Mouse (Mus musculus) adrenal gland, adult 2 months (tissue): ENCODE measurements around the gene Chka. TPM values are rescaled to one million over a fixed set of nuclear protein-coding genes. Genes with fewer than 3 reads are reported as not detected.

Experiments
- polyA plus RNA-seq: library from polyadenylated mRNA; depleted of rRNA; stranded (reverse); fragments of >200 nt; gene quantifications from 2 replicates; pipeline ENCODE4 v1.2.3, GENCODE M21; 2012; rRNA removed
- total RNA-seq, 2 experiments: library from RNA; stranded (reverse); gene quantifications; 2 replicates each; pipeline ENCODE4 v1.2.3; 2021

Chka gene
- total and polyA plus RNA-seq, 3 experiments, result 42.1 to 149 (median 124) TPM

Other genes starting within 250 kb of the Chka start
- gene Lrp5, start 165.2 kb upstream of the Chka start, total RNA-seq, result 100 to 1,000 TPM in 1 of 2 experiments, 10 to 100 TPM in 1; 92.7 to 111 TPM
- 103 and 113 TPM in 2 replicates for gene Lrp5, start 165.2 kb upstream of the Chka start, polyA plus RNA-seq
- 10 to 100 TPM; 27.9 to 37.8 TPM for gene 1810055G02Rik, start 143.5 kb upstream of the Chka start, total RNA-seq
- gene 1810055G02Rik, start 143.5 kb upstream of the Chka start, polyA plus RNA-seq, result 43.3 and 46.3 TPM in 2 replicates
- gene Kmt5b, start 84.4 kb upstream of the Chka start, total RNA-seq, result 10 to 100 TPM; 40.6 to 52.5 TPM
- 14.2 and 14.9 TPM in 2 replicates for gene Kmt5b, start 84.4 kb upstream of the Chka start, polyA plus RNA-seq
- gene Tcirg1, start 55.4 kb downstream of the Chka start, total RNA-seq, result 10 to 100 TPM; 63.5 to 84.6 TPM
- 181 and 204 TPM in 2 replicates for gene Tcirg1, start 55.4 kb downstream of the Chka start, polyA plus RNA-seq
- gene Ndufs8, start 61.0 kb downstream of the Chka start, total RNA-seq, result 100 to 1,000 TPM; 376 to 380 TPM
- 391 and 420 TPM in 2 replicates for gene Ndufs8, start 61.0 kb downstream of the Chka start, polyA plus RNA-seq
- gene Aldh3b1, start 78.0 kb downstream of the Chka start, total RNA-seq, result 100 to 1,000 TPM in 1 of 2 experiments, 10 to 100 TPM in 1; 26.6 to 136 TPM
- 115 and 188 TPM in 2 replicates for gene Aldh3b1, start 78.0 kb downstream of the Chka start, polyA plus RNA-seq
- 10 to 100 TPM; 48.3 to 59.2 TPM for gene Unc93b1, start 83.4 kb downstream of the Chka start, total RNA-seq
- gene Unc93b1, start 83.4 kb downstream of the Chka start, polyA plus RNA-seq, result 180 and 186 TPM in 2 replicates
- under 1 TPM; 0.38 to 0.63 TPM for gene Aldh3b3, start 106.9 kb downstream of the Chka start, total RNA-seq
- 0.43 and 0.54 TPM in 2 replicates for gene Aldh3b3, start 106.9 kb downstream of the Chka start, polyA plus RNA-seq
- gene Aldh3b2, start 120.6 kb downstream of the Chka start, total RNA-seq, result 10 to 100 TPM; 12.2 to 15.2 TPM
- 4.0 and 7.6 TPM in 2 replicates for gene Aldh3b2, start 120.6 kb downstream of the Chka start, polyA plus RNA-seq
- gene Acy3, start 134.8 kb downstream of the Chka start, total RNA-seq, result 10 to 100 TPM; 16.5 to 22.7 TPM
- 80.5 and 96.1 TPM in 2 replicates for gene Acy3, start 134.8 kb downstream of the Chka start, polyA plus RNA-seq
- gene Tbx10, start 141.0 kb downstream of the Chka start, total RNA-seq, result not detected
- gene Tbx10, start 141.0 kb downstream of the Chka start, polyA plus RNA-seq, result not detected in 2 replicates
- gene Nudt8, start 148.8 kb downstream of the Chka start, total RNA-seq, result 10 to 100 TPM; 25.1 to 27.0 TPM
- 36.7 and 65.9 TPM in 2 replicates for gene Nudt8, start 148.8 kb downstream of the Chka start, polyA plus RNA-seq
- gene Gm49405, start 148.9 kb downstream of the Chka start, total RNA-seq, result under 1 TPM; 0.55 to 0.69 TPM
- 1.3 and 2.0 TPM in 2 replicates for gene Gm49405, start 148.9 kb downstream of the Chka start, polyA plus RNA-seq
- 1 to 10 TPM; 1.1 to 1.8 TPM for gene Doc2g, start 151.5 kb downstream of the Chka start, total RNA-seq
- 6.2 and 9.3 TPM in 2 replicates for gene Doc2g, start 151.5 kb downstream of the Chka start, polyA plus RNA-seq
- 100 to 1,000 TPM; 260 to 445 TPM for gene Ndufv1, start 161.0 kb downstream of the Chka start, total RNA-seq
- 145 and 150 TPM in 2 replicates for gene Ndufv1, start 161.0 kb downstream of the Chka start, polyA plus RNA-seq
- 100 to 1,000 TPM; 401 to 452 TPM for gene Gstp1, start 186.2 kb downstream of the Chka start, total RNA-seq
- gene Gstp1, start 186.2 kb downstream of the Chka start, polyA plus RNA-seq, result 752 and 925 TPM in 2 replicates
- gene Gstp2, start 194.2 kb downstream of the Chka start, total RNA-seq, result 10 to 100 TPM; 57.2 to 61.4 TPM
- 7.9 and 13.8 TPM in 2 replicates for gene Gstp2, start 194.2 kb downstream of the Chka start, polyA plus RNA-seq
- 1 to 10 TPM in 1 of 2 experiments, under 1 TPM in 1; 0.62 to 2.3 TPM for gene Gstp3, start 207.8 kb downstream of the Chka start, total RNA-seq
- 0.79 and 0.83 TPM in 2 replicates for gene Gstp3, start 207.8 kb downstream of the Chka start, polyA plus RNA-seq
- not detected for gene Cabp2, start 229.8 kb downstream of the Chka start, total RNA-seq
- not detected in 2 replicates for gene Cabp2, start 229.8 kb downstream of the Chka start, polyA plus RNA-seq
- 100 to 1,000 TPM; 128 to 131 TPM for gene Cdk2ap2, start 245.4 kb downstream of the Chka start, total RNA-seq
- gene Cdk2ap2, start 245.4 kb downstream of the Chka start, polyA plus RNA-seq, result 339 and 371 TPM in 2 replicates
- gene Pitpnm1, start 248.2 kb downstream of the Chka start, total RNA-seq, result 10 to 100 TPM; 87.4 to 87.6 TPM
- gene Pitpnm1, start 248.2 kb downstream of the Chka start, polyA plus RNA-seq, result 164 and 171 TPM in 2 replicates